ENCODE assay signal across 25 mouse cellular contexts in genomic region chr6:12358737-12359136, GRCm38 (mm10).
DNase-seq lines count a peak whose midpoint lies in the region; ATAC-seq and TF ChIP-seq lines count a peak whose summit lies in the region.
"Had no signal": no experiment of that assay in that cellular context is flagged by ENCODE, and none has a peak within 500 bp of the region (broad histone marks: within the 10 kb centered on the region; RNA-seq: fewer than 3 reads in every experiment).

No protein-coding gene starts in this region.

- no peak overlapping the region for H3K9ac ChIP-seq in kidney, postnatal 0 days (ENCODE audit: low read depth, low read length)
- H3K9ac ChIP-seq: embryonic facial prominence, embryonic 13.5 days; hindbrain, embryonic 12.5 days; intestine, embryonic 15.5 days had no signal

- no peak for TF ChIP-seq CTCF in kidney, postnatal 0 days (IDR thresholded peaks at IDR 0.05; ENCODE audit: low read depth)

- DNase-seq in kidney, postnatal 0 days (ENCODE audit: low spot score) = peak; percentile 4
- DNase-seq in kidney, postnatal 4 days = no peak
- peak; percentile 86 for DNase-seq in NIH3T3 (ENCODE audit: low read depth)
- peak; percentile 33 for DNase-seq in hindlimb bud, embryonic 11.5 days (ENCODE audit: extremely low spot score, low read depth, low spot score)
- DNase-seq in retina, embryonic 14.5 days (ENCODE audit: low spot score) = no peak
- DNase-seq in layer of hippocampus, postnatal 25 days (ENCODE audit: extremely low spot score in 1 of 2, low spot score in 1 of 2) = no peak
- DNase-seq: adrenal gland, postnatal 14 days; B cell, adult 2 months; cerebellum, adult 11-12 months; cerebellum, adult 9-10 months; cerebellum, postnatal 25 days; gastrocnemius, postnatal 36 days; heart, adult 11 months; heart, postnatal 10 days; heart, postnatal 4 days had no signal

- no peak overlapping the region for H3K4me3 ChIP-seq in kidney, postnatal 0 days (replicated peaks; ENCODE audit: low read depth, low read length)
- H3K4me3 ChIP-seq: embryonic facial prominence, embryonic 13.5 days; forebrain, embryonic 10.5 days; heart, embryonic 10.5 days; hindbrain, embryonic 12.5 days; intestine, embryonic 15.5 days had no signal

- no peak overlapping the region for H3K4me2 ChIP-seq in kidney, postnatal 0 days (ENCODE audit: low read length)
- H3K4me2 ChIP-seq: embryonic facial prominence, embryonic 13.5 days; hindbrain, embryonic 12.5 days; intestine, embryonic 15.5 days had no signal

- H3K9me3 ChIP-seq in kidney, postnatal 0 days (replicated peaks; ENCODE audit: low read length) = no peaks in the 10 kb centered on the region
- H3K9me3 ChIP-seq: forebrain, embryonic 10.5 days; heart, embryonic 10.5 days; hindbrain, embryonic 12.5 days; intestine, embryonic 15.5 days had no signal

- no peak overlapping the region for H3K27ac ChIP-seq in kidney, postnatal 0 days
- H3K27ac ChIP-seq: embryonic facial prominence, embryonic 13.5 days; forebrain, embryonic 10.5 days; heart, embryonic 10.5 days; hindbrain, embryonic 12.5 days; hindbrain, postnatal 0 days; intestine, embryonic 15.5 days had no signal

- WGBS in kidney, postnatal 0 days = 29% methylated on average over 2 of the region's 2 CpGs

- H3K4me1 ChIP-seq in kidney, postnatal 0 days (replicated peaks; ENCODE audit: insufficient read depth, low read length) = no peaks in the 10 kb centered on the region
- H3K4me1 ChIP-seq: embryonic facial prominence, embryonic 13.5 days; forebrain, embryonic 10.5 days; heart, embryonic 10.5 days; hindbrain, embryonic 12.5 days; intestine, embryonic 15.5 days had no signal

- ATAC-seq in kidney, postnatal 0 days (replicated peaks; ENCODE audit: low FRiP score, low read depth) = no peak
- no peak for ATAC-seq in megakaryocyte-erythroid progenitor cell, adult 5-6 weeks (replicated peaks; ENCODE audit: low FRiP score, low TSS enrichment, poor library complexity, severe bottlenecking)
- ATAC-seq: activated CD4-positive, CD25-positive, alpha-beta regulatory T cell, adult 4 months; forebrain, embryonic 14.5 days; hindbrain, postnatal 0 days; intestine, embryonic 15.5 days; Patski had no signal

- no peaks in the 10 kb centered on the region for H3K27me3 ChIP-seq in kidney, postnatal 0 days (ENCODE audit: insufficient read depth, low read length)
- H3K27me3 ChIP-seq: embryonic facial prominence, embryonic 13.5 days; hindbrain, embryonic 12.5 days; intestine, embryonic 15.5 days; Patski had no signal

- H3K36me3 ChIP-seq in kidney, postnatal 0 days (ENCODE audit: insufficient read depth, low read length) = no peaks in the 10 kb centered on the region
- H3K36me3 ChIP-seq: embryonic facial prominence, embryonic 13.5 days; forebrain, embryonic 10.5 days; heart, embryonic 10.5 days; hindbrain, embryonic 12.5 days; intestine, embryonic 15.5 days had no signal

Comparison
In these comparisons a context has a peak if more than half of its experiments do, and no peak if none do; other contexts are left out.
1. DNase-seq: peak in kidney, postnatal 0 days (single experiment), NIH3T3 (single experiment) and hindlimb bud, embryonic 11.5 days (single experiment); none in kidney, postnatal 4 days (0 of 2), retina, embryonic 14.5 days (single experiment) and layer of hippocampus, postnatal 25 days (0 of 2).